Mouse (Mus musculus): ENCODE data around the gene Gm3646.

- TF ChIP-seq CTCF (IDR thresholded peaks at IDR 0.05; ENCODE audit: control insufficient read depth, insufficient read depth, low read length) (no peak), POLR2A (IDR thresholded peaks at IDR 0.05; ENCODE audit: borderline replicate concordance, control insufficient read depth, low read depth, low read length) (no peak)
These were observed 31.0 kb downstream of the Gm3646 start for GRCm38 (mm10) chr1:39773991-39774729.
